Mouse (Mus musculus) heart, postnatal 0 days (tissue): ENCODE measurements around the gene Rnf5.

Source experiments
- CTCF ChIP-seq: IDR thresholded peaks from 2 replicates; pipeline ENCODE4 v1.5.1; 2016; ENCODE audit warnings: antibody characterized with exemption, control low read depth, low read depth
- EP300 ChIP-seq: IDR thresholded peaks from 2 replicates; pipeline ENCODE4 v1.6.1; 2016; ENCODE audit warnings: antibody characterized with exemption, low read depth

DNA sequence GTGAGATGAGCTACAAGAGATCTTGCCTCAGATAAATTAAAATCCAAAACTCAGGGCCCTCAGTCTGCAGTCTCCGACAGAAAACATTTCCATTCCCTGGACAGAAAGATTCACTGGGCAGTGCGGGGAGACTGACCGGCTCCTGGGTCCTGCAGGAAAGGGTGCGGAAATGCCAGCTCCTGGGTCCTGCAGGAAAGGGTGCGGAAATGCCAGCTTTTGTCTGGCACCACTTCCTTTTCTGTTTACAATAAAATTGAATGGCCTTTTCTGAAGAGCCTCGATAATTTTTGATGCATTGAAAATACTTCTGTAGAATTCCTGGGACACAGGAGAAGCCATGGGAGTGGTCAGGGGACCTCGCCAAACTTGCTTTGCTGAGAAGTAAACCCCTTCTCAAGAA lies 44.4 kb downstream of the Rnf5 start:
- no peak for TF ChIP-seq CTCF
- no peak for TF ChIP-seq EP300
